Mouse (Mus musculus): ENCODE data around the gene Clstn1. TPM values are rescaled to one million over a fixed set of nuclear protein-coding genes. Genes with fewer than 3 reads are reported as not detected.

The Clstn1 gene
- polyA plus RNA-seq, 1 experiment from 2014 or later: 41.8 TPM

GRCm38 (mm10) chr4:149600130-149600529 lies 13.9 kb downstream of the Clstn1 start:
- peaks cover 5% of the 10 kb centered on the region; the same call in 1 of the 2 replicates for H3K4me1 ChIP-seq (ENCODE audit: control insufficient read depth, insufficient read depth, low read length)
- no peaks in the 10 kb centered on the region; the same call in 1 of the 2 replicates for H3K9me3 ChIP-seq (ENCODE audit: control insufficient read depth, low read length)
- no peaks in the 10 kb centered on the region for H3K36me3 ChIP-seq (ENCODE audit: control insufficient read depth, insufficient read depth, low read length)
- H3K27me3 ChIP-seq (ENCODE audit: control insufficient read depth, insufficient read depth, low read length): no peaks in the 10 kb centered on the region
- WGBS: 89% methylated on average over 4 of the region's 4 CpGs
- no peak overlapping the region for H3K27ac ChIP-seq (ENCODE audit: low read depth, low read length)
- H3K4me3 ChIP-seq (ENCODE audit: low read depth, low read length): no peak overlapping the region
- no peak overlapping the region for H3K9ac ChIP-seq (ENCODE audit: low read length)
- DNase-seq (ENCODE audit: low spot score, missing footprints) (peak; percentile 41), ATAC-seq (ENCODE audit: low FRiP score) (no peak)
- H3K4me2 ChIP-seq: no peak overlapping the region

- H3K27ac ChIP-seq (ENCODE audit: low read depth, low read length): no peak overlapping the region
- no peak overlapping the region for H3K4me2 ChIP-seq
- WGBS: 66% methylated on average over 4 of the region's 4 CpGs
- H3K4me3 ChIP-seq (ENCODE audit: low read depth, low read length): no peak overlapping the region
- H3K9me3 ChIP-seq (ENCODE audit: control insufficient read depth, low read length): no peaks in the 10 kb centered on the region; the same call in 1 of the 2 replicates
- no peak overlapping the region for H3K9ac ChIP-seq (ENCODE audit: low read length)
- H3K36me3 ChIP-seq (ENCODE audit: control insufficient read depth, insufficient read depth, low read length): no peaks in the 10 kb centered on the region
- ATAC-seq (ENCODE audit: low FRiP score) (no peak), DNase-seq (ENCODE audit: low spot score, missing footprints) (peak; percentile 77)
- peaks cover 7% of the 10 kb centered on the region for H3K4me1 ChIP-seq (ENCODE audit: control insufficient read depth, insufficient read depth, low read length)
- H3K27me3 ChIP-seq (ENCODE audit: control insufficient read depth, insufficient read depth, low read length): no peaks in the 10 kb centered on the region
Measured at GRCm38 (mm10) chr4:149601484-149601883, 15.2 kb downstream of the Clstn1 start.

- Histone ChIP-seq H3K4me3 (ENCODE audit: low read depth, low read length) (no peak overlapping the region), H3K36me3 (ENCODE audit: control insufficient read depth, insufficient read depth, low read length) (no peaks in the 10 kb centered on the region), H3K4me1 (ENCODE audit: control insufficient read depth, insufficient read depth, low read length) (peaks cover 14% of the 10 kb centered on the region), H3K9me3 (ENCODE audit: control insufficient read depth, low read length) (no peaks in the 10 kb centered on the region; the same call in 1 of the 2 replicates), H3K27me3 (ENCODE audit: control insufficient read depth, insufficient read depth, low read length) (no peaks in the 10 kb centered on the region), H3K27ac (ENCODE audit: low read depth, low read length) (no peak overlapping the region), H3K4me2 (no peak overlapping the region), H3K9ac (ENCODE audit: low read length) (no peak overlapping the region)
- 46% methylated on average over 7 of the region's 7 CpGs for WGBS
- no peak for ATAC-seq (ENCODE audit: low FRiP score)
- peak; percentile 68 for DNase-seq (ENCODE audit: low spot score, missing footprints)
Measured at GRCm38 (mm10) chr4:149602236-149602635, 16.0 kb downstream of the Clstn1 start.

- H3K4me3 ChIP-seq (ENCODE audit: low read depth, low read length): no peak overlapping the region
- 67% methylated on average over 1 of the region's 1 CpGs for WGBS
- DNase-seq (ENCODE audit: low spot score, missing footprints) (no peak), ATAC-seq (ENCODE audit: low FRiP score) (no peak)
- H3K9me3 ChIP-seq (ENCODE audit: control insufficient read depth, low read length): no peaks in the 10 kb centered on the region; the same call in 1 of the 2 replicates
- no peak overlapping the region for H3K27ac ChIP-seq (ENCODE audit: low read depth, low read length)
- H3K36me3 ChIP-seq (ENCODE audit: control insufficient read depth, insufficient read depth, low read length): no peaks in the 10 kb centered on the region
- H3K4me1 ChIP-seq (ENCODE audit: control insufficient read depth, insufficient read depth, low read length): peaks cover 21% of the 10 kb centered on the region
- H3K4me2 ChIP-seq: no peak overlapping the region
- no peaks in the 10 kb centered on the region for H3K27me3 ChIP-seq (ENCODE audit: control insufficient read depth, insufficient read depth, low read length)
- no peak overlapping the region for H3K9ac ChIP-seq (ENCODE audit: low read length)
Measured at GRCm38 (mm10) chr4:149603860-149604259, 17.6 kb downstream of the Clstn1 start.

GRCm38 (mm10) chr4:149604518-149604917 lies 18.2 kb downstream of the Clstn1 start:
- no peaks in the 10 kb centered on the region for H3K36me3 ChIP-seq (ENCODE audit: control insufficient read depth, insufficient read depth, low read length)
- ATAC-seq (ENCODE audit: low FRiP score): no peak
- peak; percentile 69 for DNase-seq (ENCODE audit: low spot score, missing footprints)
- H3K4me1 ChIP-seq (ENCODE audit: control insufficient read depth, insufficient read depth, low read length): peaks cover 21% of the 10 kb centered on the region
- no peak overlapping the region for H3K9ac ChIP-seq (ENCODE audit: low read length)
- no peak overlapping the region for H3K27ac ChIP-seq (ENCODE audit: low read depth, low read length)
- no peaks in the 10 kb centered on the region for H3K27me3 ChIP-seq (ENCODE audit: control insufficient read depth, insufficient read depth, low read length)
- H3K9me3 ChIP-seq (ENCODE audit: control insufficient read depth, low read length): no peaks in the 10 kb centered on the region; the same call in 1 of the 2 replicates
- no peak overlapping the region for H3K4me3 ChIP-seq (ENCODE audit: low read depth, low read length)
- WGBS: 86% methylated on average over 3 of the region's 3 CpGs
- no peak overlapping the region for H3K4me2 ChIP-seq

- no peaks in the 10 kb centered on the region for H3K36me3 ChIP-seq (ENCODE audit: control insufficient read depth, insufficient read depth, low read length)
- H3K4me1 ChIP-seq (ENCODE audit: control insufficient read depth, insufficient read depth, low read length): peaks cover 21% of the 10 kb centered on the region
- H3K4me2 ChIP-seq: no peak overlapping the region
- WGBS: 86% methylated on average over 18 of the region's 18 CpGs
- DNase-seq (ENCODE audit: low spot score, missing footprints) (peak; percentile 74), ATAC-seq (ENCODE audit: low FRiP score) (no peak)
- no peak overlapping the region for H3K4me3 ChIP-seq (ENCODE audit: low read depth, low read length)
- no peak overlapping the region for H3K27ac ChIP-seq (ENCODE audit: low read depth, low read length)
- no peaks in the 10 kb centered on the region; the same call in 1 of the 2 replicates for H3K9me3 ChIP-seq (ENCODE audit: control insufficient read depth, low read length)
- no peaks in the 10 kb centered on the region for H3K27me3 ChIP-seq (ENCODE audit: control insufficient read depth, insufficient read depth, low read length)
- no peak overlapping the region for H3K9ac ChIP-seq (ENCODE audit: low read length)
Measured at GRCm38 (mm10) chr4:149606056-149606455, 19.8 kb downstream of the Clstn1 start.

- WGBS: 54% methylated on average over 15 of the region's 15 CpGs
Measured at GRCm38 (mm10) chr4:149606766-149607358, 20.6 kb downstream of the Clstn1 start.

GRCm38 (mm10) chr4:149607591-149608308 lies 21.5 kb downstream of the Clstn1 start:
- Histone ChIP-seq H3K9ac (ENCODE audit: low read length) (0 out of 2 replicates have a peak overlapping the region, but pooled peaks have one; percentile 7), H3K4me2 (no peak overlapping the region), H3K27me3 (ENCODE audit: control insufficient read depth, insufficient read depth, low read length) (no peaks in the 10 kb centered on the region), H3K36me3 (ENCODE audit: control insufficient read depth, insufficient read depth, low read length) (no peaks in the 10 kb centered on the region), H3K9me3 (ENCODE audit: control insufficient read depth, low read length) (no peaks in the 10 kb centered on the region; the same call in 1 of the 2 replicates), H3K4me1 (ENCODE audit: control insufficient read depth, insufficient read depth, low read length) (peaks cover 16% of the 10 kb centered on the region), H3K4me3 (ENCODE audit: low read depth, low read length) (no peak overlapping the region), H3K27ac (ENCODE audit: low read depth, low read length) (no peak overlapping the region)
- DNase-seq (ENCODE audit: low spot score, missing footprints) (peak; percentile 77), ATAC-seq (ENCODE audit: low FRiP score) (peak; percentile 40; the same call in 1 of the 2 replicates)
- 64% methylated on average over 20 of the region's 20 CpGs for WGBS

More at GRCm38 (mm10) chr4:149606766-149607358, 20.6 kb downstream of the Clstn1 start:
- DNase-seq (ENCODE audit: low spot score, missing footprints) (peak; percentile 82), ATAC-seq (ENCODE audit: low FRiP score) (no peak)
- Histone ChIP-seq H3K27ac (ENCODE audit: low read depth, low read length) (no peak overlapping the region), H3K9me3 (ENCODE audit: control insufficient read depth, low read length) (no peaks in the 10 kb centered on the region; the same call in 1 of the 2 replicates), H3K4me3 (ENCODE audit: low read depth, low read length) (no peak overlapping the region), H3K27me3 (ENCODE audit: control insufficient read depth, insufficient read depth, low read length) (no peaks in the 10 kb centered on the region), H3K4me1 (ENCODE audit: control insufficient read depth, insufficient read depth, low read length) (peaks cover 18% of the 10 kb centered on the region), H3K36me3 (ENCODE audit: control insufficient read depth, insufficient read depth, low read length) (no peaks in the 10 kb centered on the region), H3K4me2 (no peak overlapping the region), H3K9ac (ENCODE audit: low read length) (no peak overlapping the region)

- H3K4me1 ChIP-seq (ENCODE audit: control insufficient read depth, insufficient read depth, low read length): peaks cover 16% of the 10 kb centered on the region
- H3K4me3 ChIP-seq (ENCODE audit: low read depth, low read length): no peak overlapping the region
- no peak for DNase-seq (ENCODE audit: low spot score, missing footprints)
- H3K36me3 ChIP-seq (ENCODE audit: control insufficient read depth, insufficient read depth, low read length): no peaks in the 10 kb centered on the region
- H3K4me2 ChIP-seq: no peak overlapping the region
- no peak overlapping the region for H3K27ac ChIP-seq (ENCODE audit: low read depth, low read length)
- H3K9ac ChIP-seq (ENCODE audit: low read length): no peak overlapping the region
- H3K27me3 ChIP-seq (ENCODE audit: control insufficient read depth, insufficient read depth, low read length): no peaks in the 10 kb centered on the region
- 90% methylated on average over 6 of the region's 6 CpGs for WGBS
- no peaks in the 10 kb centered on the region; the same call in 1 of the 2 replicates for H3K9me3 ChIP-seq (ENCODE audit: control insufficient read depth, low read length)
- no peak for ATAC-seq (ENCODE audit: low FRiP score)
Measured at GRCm38 (mm10) chr4:149608309-149608638, 22.0 kb downstream of the Clstn1 start.

Measured in midbrain, embryonic 11.5 days (tissue).